Mouse (Mus musculus): ENCODE data around the gene Unc5cl.

DNA sequence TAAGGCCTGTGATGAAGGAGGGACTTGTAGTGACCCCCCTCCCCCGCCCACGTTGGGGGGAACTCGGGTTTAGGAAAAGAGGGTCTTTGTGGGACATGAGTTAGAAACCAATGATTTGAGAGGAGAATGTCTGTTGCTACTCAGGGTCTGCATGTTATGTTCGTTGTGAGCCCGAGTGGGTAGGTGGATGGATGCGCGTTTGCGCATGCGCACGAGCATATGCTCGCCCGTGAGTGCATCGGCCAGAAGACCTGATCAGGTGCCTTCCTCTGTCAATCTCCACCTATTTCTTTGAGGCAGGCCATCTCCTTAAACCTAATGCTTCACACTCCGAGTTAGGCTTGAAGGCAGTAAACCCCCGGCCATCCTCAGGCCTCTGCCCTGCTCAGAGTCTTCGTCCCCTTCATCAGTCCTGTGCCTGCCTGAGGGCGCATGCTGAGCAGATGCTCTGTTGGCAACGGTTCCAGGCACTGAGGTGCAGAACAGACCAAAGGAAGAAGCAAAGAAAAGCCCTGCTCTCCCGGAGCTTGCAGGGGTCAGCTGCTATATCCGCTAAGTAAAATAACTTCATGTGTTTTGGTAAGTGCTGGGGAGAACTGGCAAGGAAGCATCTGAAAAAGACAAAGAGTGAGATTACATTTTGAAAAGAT, 21.6 kb upstream of the Unc5cl start:
- TF ChIP-seq POLR2A (IDR thresholded peaks at IDR 0.05; ENCODE audit: low read depth, low read length) (no peak), CTCF (IDR thresholded peaks at IDR 0.05; ENCODE audit: extremely low read depth, insufficient read depth, insufficient read length, insufficient replicate concordance) (no peak)
